Mouse (Mus musculus): Measurements from ENCODE around the gene Ift52. TPM values are rescaled to one million over a fixed set of nuclear protein-coding genes. Genes with fewer than 3 reads are reported as not detected.

The Ift52 gene
- total and polyA plus RNA-seq, 2 experiments from 2014 or later: 15.8 to 31.8 TPM

GRCm38 (mm10) chr2:163049116-163049515 is 32.0 kb downstream of the Ift52 start:
- no peak overlapping the region for H3K27ac ChIP-seq
- no peaks in the 10 kb centered on the region for H3K4me1 ChIP-seq (ENCODE audit: insufficient read depth, low read length)
- TF ChIP-seq CTCF (IDR thresholded peaks at IDR 0.05; ENCODE audit: low read depth): no peak
- WGBS: 90% methylated on average over 2 of the region's 2 CpGs
- no peak overlapping the region for H3K4me2 ChIP-seq (ENCODE audit: low read depth, low read length)
- H3K9me3 ChIP-seq (ENCODE audit: low read length): no peaks in the 10 kb centered on the region
- no peak for ATAC-seq
- no peaks in the 10 kb centered on the region for H3K27me3 ChIP-seq (ENCODE audit: insufficient read depth, low read length)
- no peak for DNase-seq (ENCODE audit: low spot score)
- no peak overlapping the region for H3K4me3 ChIP-seq (ENCODE audit: low read length)
- no peak overlapping the region for H3K9ac ChIP-seq (replicated peaks; ENCODE audit: low read length)
- peaks cover 18% of the 10 kb centered on the region for H3K36me3 ChIP-seq (ENCODE audit: insufficient read depth, low read length)

- Histone ChIP-seq H3K4me1 (ENCODE audit: insufficient read depth, low read length) (no peaks in the 10 kb centered on the region), H3K27ac (no peak overlapping the region), H3K4me3 (ENCODE audit: low read length) (no peak overlapping the region), H3K36me3 (ENCODE audit: insufficient read depth, low read length) (no peaks in the 10 kb centered on the region), H3K4me2 (ENCODE audit: low read depth, low read length) (no peak overlapping the region), H3K9ac (replicated peaks; ENCODE audit: low read length) (no peak overlapping the region), H3K27me3 (ENCODE audit: insufficient read depth, low read length) (no peaks in the 10 kb centered on the region; the same call in 1 of the 2 replicates), H3K9me3 (ENCODE audit: low read length) (no peaks in the 10 kb centered on the region)
- 77% methylated on average over 1 of the region's 1 CpGs for WGBS
- DNase-seq (ENCODE audit: low spot score) (no peak), ATAC-seq (no peak)
- no peak for TF ChIP-seq CTCF (IDR thresholded peaks at IDR 0.05; ENCODE audit: low read depth)
Observed at GRCm38 (mm10) chr2:163051691-163052090, 34.5 kb downstream of the Ift52 start.

GRCm38 (mm10) chr2:163052101-163052500 is 34.9 kb downstream of the Ift52 start:
- no peak for ATAC-seq
- WGBS: 54% methylated on average over 4 of the region's 4 CpGs
- H3K4me1 ChIP-seq (ENCODE audit: insufficient read depth, low read length): no peaks in the 10 kb centered on the region
- H3K4me2 ChIP-seq (ENCODE audit: low read depth, low read length): no peak overlapping the region
- H3K4me3 ChIP-seq (ENCODE audit: low read length): no peak overlapping the region
- H3K27me3 ChIP-seq (ENCODE audit: insufficient read depth, low read length): no peaks in the 10 kb centered on the region; the same call in 1 of the 2 replicates
- TF ChIP-seq CTCF (IDR thresholded peaks at IDR 0.05; ENCODE audit: low read depth): no peak
- no peak overlapping the region for H3K9ac ChIP-seq (replicated peaks; ENCODE audit: low read length)
- no peaks in the 10 kb centered on the region for H3K9me3 ChIP-seq (ENCODE audit: low read length)
- no peak overlapping the region for H3K27ac ChIP-seq
- no peaks in the 10 kb centered on the region for H3K36me3 ChIP-seq (ENCODE audit: insufficient read depth, low read length)
- no peak for DNase-seq (ENCODE audit: low spot score)

- Histone ChIP-seq H3K27me3 (ENCODE audit: insufficient read depth, low read length) (no peaks in the 10 kb centered on the region; the same call in 1 of the 2 replicates), H3K4me1 (ENCODE audit: insufficient read depth, low read length) (no peaks in the 10 kb centered on the region), H3K27ac (no peak overlapping the region), H3K4me3 (ENCODE audit: low read length) (no peak overlapping the region), H3K9ac (replicated peaks; ENCODE audit: low read length) (no peak overlapping the region), H3K36me3 (ENCODE audit: insufficient read depth, low read length) (no peaks in the 10 kb centered on the region), H3K4me2 (ENCODE audit: low read depth, low read length) (no peak overlapping the region), H3K9me3 (ENCODE audit: low read length) (no peaks in the 10 kb centered on the region)
- TF ChIP-seq CTCF (IDR thresholded peaks at IDR 0.05; ENCODE audit: low read depth): no peak
- ATAC-seq: no peak
- WGBS: 73% methylated on average over 4 of the region's 4 CpGs
- DNase-seq (ENCODE audit: low spot score): no peak
Observed at GRCm38 (mm10) chr2:163052826-163053225, 35.7 kb downstream of the Ift52 start.

- under 1% methylated on average over 48 of the region's 48 CpGs for WGBS
- Histone ChIP-seq H3K4me3 (ENCODE audit: low read length) (peak within 1 kb of the TSS; percentile 65), H3K4me1 (ENCODE audit: insufficient read depth, low read length) (no peaks in the 10 kb centered on the region), H3K9ac (replicated peaks; ENCODE audit: low read length) (peak within 1 kb of the TSS; percentile 50), H3K9me3 (ENCODE audit: low read length) (no peaks in the 10 kb centered on the region), H3K36me3 (ENCODE audit: insufficient read depth, low read length) (no peaks in the 10 kb centered on the region), H3K4me2 (ENCODE audit: low read depth, low read length) (peak within 1 kb of the TSS; percentile 100), H3K27me3 (ENCODE audit: insufficient read depth, low read length) (no peaks in the 10 kb centered on the region; the same call in 1 of the 2 replicates), H3K27ac (no peak within 1 kb of the TSS)
- ATAC-seq: peak; percentile 99
- DNase-seq (ENCODE audit: low spot score): peak; percentile 96
- no peak for TF ChIP-seq CTCF (IDR thresholded peaks at IDR 0.05; ENCODE audit: low read depth)
Observed at GRCm38 (mm10) chr2:163054335-163054840, 37.2 kb downstream of the Ift52 start, which contains the start of gene Mybl2. TSS of gene Mybl2 (plus strand) at chr2:163054687.

GRCm38 (mm10) chr2:163054891-163055494 is 37.8 kb downstream of the Ift52 start:
- H3K9me3 ChIP-seq (ENCODE audit: low read length): no peaks in the 10 kb centered on the region
- peak overlapping the region; percentile 65 for H3K4me3 ChIP-seq (ENCODE audit: low read length)
- ATAC-seq (peak; percentile 27; the same call in 1 of the 2 replicates), DNase-seq (ENCODE audit: low spot score) (no peak)
- H3K4me1 ChIP-seq (ENCODE audit: insufficient read depth, low read length): no peaks in the 10 kb centered on the region
- no peaks in the 10 kb centered on the region; the same call in 1 of the 2 replicates for H3K27me3 ChIP-seq (ENCODE audit: insufficient read depth, low read length)
- no peaks in the 10 kb centered on the region for H3K36me3 ChIP-seq (ENCODE audit: insufficient read depth, low read length)
- H3K27ac ChIP-seq: no peak overlapping the region
- peak overlapping the region; percentile 100 for H3K4me2 ChIP-seq (ENCODE audit: low read depth, low read length)
- H3K9ac ChIP-seq (replicated peaks; ENCODE audit: low read length): peak overlapping the region; percentile 50
- no peak for TF ChIP-seq CTCF (IDR thresholded peaks at IDR 0.05; ENCODE audit: low read depth)
- under 1% methylated on average over 38 of the region's 38 CpGs for WGBS

- Histone ChIP-seq H3K9me3 (ENCODE audit: low read length) (no peaks in the 10 kb centered on the region), H3K4me1 (ENCODE audit: insufficient read depth, low read length) (no peaks in the 10 kb centered on the region), H3K4me3 (ENCODE audit: low read length) (peak overlapping the region; percentile 65; the same call in 1 of the 2 replicates), H3K4me2 (ENCODE audit: low read depth, low read length) (peak overlapping the region; percentile 100), H3K27ac (no peak overlapping the region), H3K9ac (replicated peaks; ENCODE audit: low read length) (no peak overlapping the region; the same call in 1 of the 2 replicates), H3K36me3 (ENCODE audit: insufficient read depth, low read length) (no peaks in the 10 kb centered on the region), H3K27me3 (ENCODE audit: insufficient read depth, low read length) (no peaks in the 10 kb centered on the region; the same call in 1 of the 2 replicates)
- DNase-seq (ENCODE audit: low spot score) (no peak), ATAC-seq (no peak)
- WGBS: 43% methylated on average over 5 of the region's 5 CpGs
- TF ChIP-seq CTCF (IDR thresholded peaks at IDR 0.05; ENCODE audit: low read depth): no peak
Observed at GRCm38 (mm10) chr2:163055715-163056114, 38.6 kb downstream of the Ift52 start.

Measured in hindbrain, postnatal 0 days (tissue).